Mouse (Mus musculus): ENCODE measurements at regions not wholly inside any gene's neighbourhood (a gene's known extent, or its start where the extent isn't known, plus 50 kb on each side); places are given as distances from the start of the nearest gene placed in this dataset.
A peak's percentile ranks its signal among the peaks of the same experiment; 100 is the strongest.

- Histone ChIP-seq H3K4me2 (ENCODE audit: low read depth, low read length) (no peak overlapping the region), H3K36me3 (ENCODE audit: control insufficient read depth, insufficient read depth, low read length) (no peaks in the 10 kb centered on the region), H3K9ac (replicated peaks; ENCODE audit: low read depth, low read length) (no peak overlapping the region), H3K27ac (ENCODE audit: low read depth, low read length) (no peak overlapping the region), H3K9me3 (ENCODE audit: control insufficient read depth, low read length) (no peaks in the 10 kb centered on the region), H3K4me1 (ENCODE audit: control insufficient read depth, insufficient read depth, low read length) (0 out of 2 replicates have a peak, but pooled peaks cover 6% of the 10 kb centered on the region), H3K4me3 (ENCODE audit: low read depth, low read length) (no peak overlapping the region), H3K27me3 (ENCODE audit: control insufficient read depth, insufficient read depth, low read length) (no peaks in the 10 kb centered on the region)
- WGBS, result 0% methylated on average over 6 of the region's 6 CpGs
- peak; percentile 82 for ATAC-seq (ENCODE audit: low read depth)
Observed at GRCm38 (mm10) chr7:73628071-73628470, 86.4 kb upstream of the Chd2 start.

- 0 out of 2 replicates have a peak, but pooled peaks cover 6% of the 10 kb centered on the region for H3K4me1 ChIP-seq (ENCODE audit: control insufficient read depth, insufficient read depth, low read length)
- no peaks in the 10 kb centered on the region for H3K9me3 ChIP-seq (ENCODE audit: control insufficient read depth, low read length)
- no peak overlapping the region for H3K4me3 ChIP-seq (ENCODE audit: low read depth, low read length)
- H3K27me3 ChIP-seq (ENCODE audit: control insufficient read depth, insufficient read depth, low read length), result no peaks in the 10 kb centered on the region
- no peaks in the 10 kb centered on the region for H3K36me3 ChIP-seq (ENCODE audit: control insufficient read depth, insufficient read depth, low read length)
- WGBS, result 41% methylated on average over 7 of the region's 7 CpGs
- ATAC-seq (ENCODE audit: low read depth), result no peak
- H3K4me2 ChIP-seq (ENCODE audit: low read depth, low read length), result no peak overlapping the region
- H3K27ac ChIP-seq (ENCODE audit: low read depth, low read length), result no peak overlapping the region
- no peak overlapping the region for H3K9ac ChIP-seq (replicated peaks; ENCODE audit: low read depth, low read length)
Observed at GRCm38 (mm10) chr7:73626291-73626690, 84.7 kb upstream of the Chd2 start.

- 0 out of 2 replicates have a peak, but pooled peaks cover 6% of the 10 kb centered on the region for H3K4me1 ChIP-seq (ENCODE audit: control insufficient read depth, insufficient read depth, low read length)
- no peak overlapping the region for H3K27ac ChIP-seq (ENCODE audit: low read depth, low read length)
- ATAC-seq (ENCODE audit: low read depth), result no peak
- no peaks in the 10 kb centered on the region for H3K9me3 ChIP-seq (ENCODE audit: control insufficient read depth, low read length)
- no peaks in the 10 kb centered on the region for H3K36me3 ChIP-seq (ENCODE audit: control insufficient read depth, insufficient read depth, low read length)
- H3K4me2 ChIP-seq (ENCODE audit: low read depth, low read length), result no peak overlapping the region
- no peaks in the 10 kb centered on the region for H3K27me3 ChIP-seq (ENCODE audit: control insufficient read depth, insufficient read depth, low read length)
- no peak overlapping the region for H3K9ac ChIP-seq (replicated peaks; ENCODE audit: low read depth, low read length)
- no peak overlapping the region for H3K4me3 ChIP-seq (ENCODE audit: low read depth, low read length)
Observed at GRCm38 (mm10) chr7:73625651-73626050, 84.0 kb upstream of the Chd2 start.

- Histone ChIP-seq H3K27me3 (ENCODE audit: control insufficient read depth, insufficient read depth, low read length) (no peaks in the 10 kb centered on the region), H3K4me2 (ENCODE audit: low read depth, low read length) (no peak overlapping the region), H3K4me1 (ENCODE audit: control insufficient read depth, insufficient read depth, low read length) (0 out of 2 replicates have a peak, but pooled peaks cover 6% of the 10 kb centered on the region), H3K27ac (ENCODE audit: low read depth, low read length) (no peak overlapping the region), H3K36me3 (ENCODE audit: control insufficient read depth, insufficient read depth, low read length) (no peaks in the 10 kb centered on the region), H3K4me3 (ENCODE audit: low read depth, low read length) (no peak overlapping the region), H3K9ac (replicated peaks; ENCODE audit: low read depth, low read length) (no peak overlapping the region), H3K9me3 (ENCODE audit: control insufficient read depth, low read length) (no peaks in the 10 kb centered on the region)
- 85% methylated on average over 6 of the region's 6 CpGs for WGBS
- ATAC-seq (ENCODE audit: low read depth), result no peak
Observed at GRCm38 (mm10) chr7:73624992-73625391, 83.4 kb upstream of the Chd2 start.

- Histone ChIP-seq H3K27me3 (ENCODE audit: control insufficient read depth, insufficient read depth, low read length) (no peaks in the 10 kb centered on the region), H3K9me3 (ENCODE audit: control insufficient read depth, low read length) (no peaks in the 10 kb centered on the region), H3K4me1 (ENCODE audit: control insufficient read depth, insufficient read depth, low read length) (0 out of 2 replicates have a peak, but pooled peaks cover 6% of the 10 kb centered on the region), H3K36me3 (ENCODE audit: control insufficient read depth, insufficient read depth, low read length) (no peaks in the 10 kb centered on the region), H3K4me3 (ENCODE audit: low read depth, low read length) (no peak overlapping the region), H3K27ac (ENCODE audit: low read depth, low read length) (no peak overlapping the region), H3K9ac (replicated peaks; ENCODE audit: low read depth, low read length) (no peak overlapping the region), H3K4me2 (ENCODE audit: low read depth, low read length) (no peak overlapping the region)
- no peak for ATAC-seq (ENCODE audit: low read depth)
- WGBS, result 79% methylated on average over 3 of the region's 3 CpGs
Observed at GRCm38 (mm10) chr7:73624093-73624600, 82.5 kb upstream of the Chd2 start.

GRCm38 (mm10) chr7:73622468-73622867 lies 80.8 kb upstream of the Chd2 start:
- no peak for ATAC-seq (ENCODE audit: low read depth)
- Histone ChIP-seq H3K4me1 (ENCODE audit: control insufficient read depth, insufficient read depth, low read length) (0 out of 2 replicates have a peak, but pooled peaks cover under 1% of the 10 kb centered on the region), H3K9ac (replicated peaks; ENCODE audit: low read depth, low read length) (no peak overlapping the region), H3K9me3 (ENCODE audit: control insufficient read depth, low read length) (no peaks in the 10 kb centered on the region), H3K27ac (ENCODE audit: low read depth, low read length) (no peak overlapping the region), H3K27me3 (ENCODE audit: control insufficient read depth, insufficient read depth, low read length) (no peaks in the 10 kb centered on the region), H3K4me2 (ENCODE audit: low read depth, low read length) (no peak overlapping the region), H3K36me3 (ENCODE audit: control insufficient read depth, insufficient read depth, low read length) (no peaks in the 10 kb centered on the region), H3K4me3 (ENCODE audit: low read depth, low read length) (no peak overlapping the region)
- WGBS, result 97% methylated on average over 2 of the region's 2 CpGs

- Histone ChIP-seq H3K27me3 (ENCODE audit: control insufficient read depth, insufficient read depth, low read length) (no peaks in the 10 kb centered on the region), H3K36me3 (ENCODE audit: control insufficient read depth, insufficient read depth, low read length) (no peaks in the 10 kb centered on the region), H3K9me3 (ENCODE audit: control insufficient read depth, low read length) (no peaks in the 10 kb centered on the region), H3K27ac (ENCODE audit: low read depth, low read length) (no peak overlapping the region), H3K4me3 (ENCODE audit: low read depth, low read length) (no peak overlapping the region), H3K9ac (replicated peaks; ENCODE audit: low read depth, low read length) (no peak overlapping the region), H3K4me1 (ENCODE audit: control insufficient read depth, insufficient read depth, low read length) (peaks cover 17% of the 10 kb centered on the region), H3K4me2 (ENCODE audit: low read depth, low read length) (no peak overlapping the region)
- no peak for ATAC-seq (ENCODE audit: low read depth)
- 89% methylated on average over 9 of the region's 9 CpGs for WGBS
Observed at GRCm38 (mm10) chr7:73620341-73620740, 78.7 kb upstream of the Chd2 start.

- no peaks in the 10 kb centered on the region for H3K27me3 ChIP-seq (ENCODE audit: control insufficient read depth, insufficient read depth, low read length)
- H3K9me3 ChIP-seq (ENCODE audit: control insufficient read depth, low read length), result no peaks in the 10 kb centered on the region
- peaks cover 20% of the 10 kb centered on the region for H3K4me1 ChIP-seq (ENCODE audit: control insufficient read depth, insufficient read depth, low read length)
- no peaks in the 10 kb centered on the region for H3K36me3 ChIP-seq (ENCODE audit: control insufficient read depth, insufficient read depth, low read length)
- peak overlapping the region; percentile 61 for H3K4me3 ChIP-seq (ENCODE audit: low read depth, low read length)
- peak overlapping the region; percentile 100 for H3K27ac ChIP-seq (ENCODE audit: low read depth, low read length)
- H3K4me2 ChIP-seq (ENCODE audit: low read depth, low read length), result peak overlapping the region; percentile 79
- H3K9ac ChIP-seq (replicated peaks; ENCODE audit: low read depth, low read length), result peak overlapping the region; percentile 92
- no peak; the same call in 1 of the 2 replicates for ATAC-seq (ENCODE audit: low read depth)
- WGBS, result 10% methylated on average over 25 of the region's 25 CpGs
Observed at GRCm38 (mm10) chr7:73618758-73619416, 77.3 kb upstream of the Chd2 start.

GRCm38 (mm10) chr7:73617910-73618757 lies 76.5 kb upstream of the Chd2 start:
- under 1% methylated on average over 80 of the region's 86 CpGs for WGBS
- peak overlapping the region; percentile 100 for H3K27ac ChIP-seq (ENCODE audit: low read depth, low read length)
- ATAC-seq (ENCODE audit: low read depth), result peak; percentile 95
- H3K9me3 ChIP-seq (ENCODE audit: control insufficient read depth, low read length), result no peaks in the 10 kb centered on the region
- H3K36me3 ChIP-seq (ENCODE audit: control insufficient read depth, insufficient read depth, low read length), result no peaks in the 10 kb centered on the region
- H3K4me1 ChIP-seq (ENCODE audit: control insufficient read depth, insufficient read depth, low read length), result peaks cover 20% of the 10 kb centered on the region
- H3K27me3 ChIP-seq (ENCODE audit: control insufficient read depth, insufficient read depth, low read length), result no peaks in the 10 kb centered on the region
- H3K4me2 ChIP-seq (ENCODE audit: low read depth, low read length), result peak overlapping the region; percentile 79
- H3K9ac ChIP-seq (replicated peaks; ENCODE audit: low read depth, low read length), result peak overlapping the region; percentile 97
- peak overlapping the region; percentile 61 for H3K4me3 ChIP-seq (ENCODE audit: low read depth, low read length)
